Mouse (Mus musculus): ENCODE results near the gene Vapb. TPM values are rescaled to one million over a fixed set of nuclear protein-coding genes. Genes with fewer than 3 reads are reported as not detected.
"Not testable (repeated sequence)": the region's sequence is repeated elsewhere in the genome, so short reads cannot be mapped to it uniquely, and the experiment has no call there.

Gene Vapb
- polyA plus RNA-seq, 1 experiment from 2014 or later = 14.8 TPM

GRCm38 (mm10) chr2:173712656-173713055, 24.7 kb upstream of the Vapb start:
- H3K9ac ChIP-seq (replicated peaks) = no peak overlapping the region
- peaks cover 43% of the 10 kb centered on the region for H3K4me1 ChIP-seq (replicated peaks)
- no peaks in the 10 kb centered on the region for H3K27me3 ChIP-seq
- 40% methylated on average over 10 of the region's 10 CpGs for WGBS
- H3K4me2 ChIP-seq = no peak overlapping the region
- peaks cover 8% of the 10 kb centered on the region; the same call in 1 of the 2 replicates for H3K36me3 ChIP-seq
- no peak overlapping the region for H3K4me3 ChIP-seq (replicated peaks)
- ATAC-seq (ENCODE audit: insufficient number of reproducible peaks, insufficient read depth, low FRiP score, low TSS enrichment, low read depth) = no peak
- no peak overlapping the region for H3K27ac ChIP-seq
- H3K9me3 ChIP-seq = no peaks in the 10 kb centered on the region

- H3K4me3 ChIP-seq (replicated peaks) = no peak overlapping the region
- no peak overlapping the region for H3K27ac ChIP-seq
- H3K9me3 ChIP-seq = no peaks in the 10 kb centered on the region
- peaks cover 43% of the 10 kb centered on the region for H3K4me1 ChIP-seq (replicated peaks)
- H3K27me3 ChIP-seq = no peaks in the 10 kb centered on the region
- ATAC-seq (ENCODE audit: insufficient number of reproducible peaks, insufficient read depth, low FRiP score, low TSS enrichment, low read depth) = no peak
- peaks cover 2% of the 10 kb centered on the region; the same call in 1 of the 2 replicates for H3K36me3 ChIP-seq
- H3K9ac ChIP-seq (replicated peaks) = no peak overlapping the region
- 78% methylated on average over 4 of the region's 4 CpGs for WGBS
- H3K4me2 ChIP-seq = no peak overlapping the region
Measured at GRCm38 (mm10) chr2:173713241-173713640, 24.1 kb upstream of the Vapb start.

- Histone ChIP-seq H3K4me3 (replicated peaks) (no peak overlapping the region), H3K4me1 (replicated peaks) (peaks cover 32% of the 10 kb centered on the region), H3K4me2 (no peak overlapping the region), H3K9ac (replicated peaks) (no peak overlapping the region), H3K27ac (no peak overlapping the region), H3K9me3 (no peaks in the 10 kb centered on the region), H3K27me3 (no peaks in the 10 kb centered on the region), H3K36me3 (no peaks in the 10 kb centered on the region)
- ATAC-seq (ENCODE audit: insufficient number of reproducible peaks, insufficient read depth, low FRiP score, low TSS enrichment, low read depth) = no peak
- WGBS = 80% methylated on average over 8 of the region's 8 CpGs
Measured at GRCm38 (mm10) chr2:173714620-173715218, 22.6 kb upstream of the Vapb start.

GRCm38 (mm10) chr2:173716966-173717365, 20.3 kb upstream of the Vapb start:
- 88% methylated on average over 5 of the region's 5 CpGs for WGBS
- Histone ChIP-seq H3K4me1 (replicated peaks) (peaks cover 14% of the 10 kb centered on the region; the same call in 1 of the 2 replicates), H3K9me3 (no peaks in the 10 kb centered on the region), H3K4me2 (no peak overlapping the region), H3K27me3 (no peaks in the 10 kb centered on the region), H3K27ac (no peak overlapping the region), H3K36me3 (no peaks in the 10 kb centered on the region), H3K4me3 (replicated peaks) (no peak overlapping the region), H3K9ac (replicated peaks) (no peak overlapping the region)
- no peak for ATAC-seq (ENCODE audit: insufficient number of reproducible peaks, insufficient read depth, low FRiP score, low TSS enrichment, low read depth)

GRCm38 (mm10) chr2:173719115-173719514, 18.2 kb upstream of the Vapb start, which contains the start of gene 1700010B08Rik:
Gene 1700010B08Rik (plus strand): TSS chr2:173719415.
- WGBS = 83% methylated on average over 7 of the region's 7 CpGs
- not testable (repeated sequence) for H3K4me3 ChIP-seq (replicated peaks); ATAC-seq (ENCODE audit: insufficient number of reproducible peaks, insufficient read depth, low FRiP score, low TSS enrichment, low read depth); H3K4me2 ChIP-seq; H3K9ac ChIP-seq (replicated peaks); H3K27ac ChIP-seq; H3K27me3 ChIP-seq; H3K9me3 ChIP-seq; H3K4me1 ChIP-seq (replicated peaks); H3K36me3 ChIP-seq

GRCm38 (mm10) chr2:173722251-173722857, 15.0 kb upstream of the Vapb start:
- no peak overlapping the region for H3K4me2 ChIP-seq
- WGBS = 82% methylated on average over 11 of the region's 11 CpGs
- no peak overlapping the region for H3K4me3 ChIP-seq (replicated peaks)
- no peaks in the 10 kb centered on the region for H3K9me3 ChIP-seq
- H3K27ac ChIP-seq = no peak overlapping the region
- H3K36me3 ChIP-seq = no peaks in the 10 kb centered on the region
- peaks cover 11% of the 10 kb centered on the region for H3K4me1 ChIP-seq (replicated peaks)
- no peak overlapping the region for H3K9ac ChIP-seq (replicated peaks)
- ATAC-seq (ENCODE audit: insufficient number of reproducible peaks, insufficient read depth, low FRiP score, low TSS enrichment, low read depth) = no peak
- no peaks in the 10 kb centered on the region for H3K27me3 ChIP-seq

- Histone ChIP-seq H3K36me3 (no peaks in the 10 kb centered on the region), H3K4me2 (no peak overlapping the region), H3K4me3 (replicated peaks) (no peak overlapping the region), H3K9me3 (no peaks in the 10 kb centered on the region), H3K27me3 (no peaks in the 10 kb centered on the region), H3K27ac (no peak overlapping the region), H3K4me1 (replicated peaks) (peaks cover 11% of the 10 kb centered on the region), H3K9ac (replicated peaks) (no peak overlapping the region)
- 35% methylated on average over 14 of the region's 14 CpGs for WGBS
- 0 out of 2 replicates have a peak, but pooled peaks have one; percentile 37 for ATAC-seq (ENCODE audit: insufficient number of reproducible peaks, insufficient read depth, low FRiP score, low TSS enrichment, low read depth)
Measured at GRCm38 (mm10) chr2:173724382-173724781, 12.9 kb upstream of the Vapb start.

GRCm38 (mm10) chr2:173724940-173725807, 12.1 kb upstream of the Vapb start:
- Histone ChIP-seq H3K4me3 (replicated peaks) (no peak overlapping the region), H3K27ac (no peak overlapping the region), H3K4me2 (no peak overlapping the region), H3K9ac (replicated peaks) (no peak overlapping the region), H3K36me3 (no peaks in the 10 kb centered on the region), H3K9me3 (no peaks in the 10 kb centered on the region), H3K27me3 (no peaks in the 10 kb centered on the region), H3K4me1 (replicated peaks) (peaks cover 11% of the 10 kb centered on the region)
- no peak for ATAC-seq (ENCODE audit: insufficient number of reproducible peaks, insufficient read depth, low FRiP score, low TSS enrichment, low read depth)
- WGBS = 78% methylated on average over 15 of the region's 15 CpGs

GRCm38 (mm10) chr2:173725819-173726218, 11.5 kb upstream of the Vapb start:
- 95% methylated on average over 4 of the region's 4 CpGs for WGBS

GRCm38 (mm10) chr2:173730444-173730966, 6.8 kb upstream of the Vapb start:
- ATAC-seq (ENCODE audit: insufficient number of reproducible peaks, insufficient read depth, low FRiP score, low TSS enrichment, low read depth) = no peak
- peaks cover 2% of the 10 kb centered on the region; the same call in 1 of the 2 replicates for H3K27me3 ChIP-seq
- no peak overlapping the region for H3K9ac ChIP-seq (replicated peaks)
- WGBS = 17% methylated on average over 9 of the region's 9 CpGs
- no peak overlapping the region for H3K4me3 ChIP-seq (replicated peaks)
- H3K27ac ChIP-seq = no peak overlapping the region
- H3K36me3 ChIP-seq = no peaks in the 10 kb centered on the region
- H3K9me3 ChIP-seq = no peaks in the 10 kb centered on the region
- no peak overlapping the region for H3K4me2 ChIP-seq
- H3K4me1 ChIP-seq (replicated peaks) = peaks cover 14% of the 10 kb centered on the region

More at GRCm38 (mm10) chr2:173725819-173726218, 11.5 kb upstream of the Vapb start:
- Histone ChIP-seq H3K4me1 (replicated peaks) (peaks cover 15% of the 10 kb centered on the region), H3K4me2 (no peak overlapping the region), H3K9ac (replicated peaks) (no peak overlapping the region), H3K27ac (no peak overlapping the region), H3K27me3 (no peaks in the 10 kb centered on the region), H3K9me3 (no peaks in the 10 kb centered on the region), H3K36me3 (no peaks in the 10 kb centered on the region), H3K4me3 (replicated peaks) (no peak overlapping the region)
- ATAC-seq (ENCODE audit: insufficient number of reproducible peaks, insufficient read depth, low FRiP score, low TSS enrichment, low read depth) = no peak

GRCm38 (mm10) chr2:173734426-173734825, 2.9 kb upstream of the Vapb start:
- Histone ChIP-seq H3K27ac (no peak overlapping the region), H3K27me3 (peaks cover 2% of the 10 kb centered on the region; the same call in 1 of the 2 replicates), H3K9me3 (no peaks in the 10 kb centered on the region), H3K4me3 (replicated peaks) (no peak overlapping the region), H3K36me3 (peaks cover 9% of the 10 kb centered on the region; the same call in 1 of the 2 replicates), H3K9ac (replicated peaks) (no peak overlapping the region), H3K4me2 (no peak overlapping the region), H3K4me1 (replicated peaks) (peaks cover 28% of the 10 kb centered on the region)
- no peak for ATAC-seq (ENCODE audit: insufficient number of reproducible peaks, insufficient read depth, low FRiP score, low TSS enrichment, low read depth)
- WGBS = 13% methylated on average over 2 of the region's 2 CpGs

Data from limb, embryonic 12.5 days (tissue).